Mouse (Mus musculus) heart, embryonic 12.5 days (tissue): ENCODE measurements around the gene Nat10. TPM values are rescaled to one million over a fixed set of nuclear protein-coding genes. Genes with fewer than 3 reads are reported as not detected.

ENCODE experiments used
- ATAC-seq: fragments of 200-750 bp; cut with Nextera tagmentation; 2 replicates; pipeline ENCODE4 v1.8.0; 2017; ENCODE audit warnings: moderate TSS enrichment, moderate library complexity; ENCODE audit not compliant: insufficient number of reproducible peaks, low FRiP score
- H3K27ac ChIP-seq: fragments of 300-500 bp; sonication (generic); 2 replicates; pipeline ENCODE4 v1.5.1; 2016; ENCODE audit warnings: mild to moderate bottlenecking, moderate library complexity; ENCODE audit not compliant: poor library complexity, severe bottlenecking
- H3K27me3 ChIP-seq: fragments of 300-500 bp; sonication (generic); replicated peaks from 2 replicates; pipeline ENCODE4 v1.6.1; 2016; ENCODE audit warnings: mild to moderate bottlenecking, moderate library complexity
- H3K36me3 ChIP-seq: fragments of 300-500 bp; sonication (generic); 2 replicates; pipeline ENCODE4 v1.6.1; 2016; ENCODE audit warnings: mild to moderate bottlenecking, moderate library complexity
- H3K4me1 ChIP-seq: fragments of 300-500 bp; sonication (generic); replicated peaks from 2 replicates; pipeline ENCODE4 v1.6.1; 2016; ENCODE audit warnings: mild to moderate bottlenecking
- H3K4me2 ChIP-seq: fragments of 300-500 bp; sonication (generic); 2 replicates; pipeline ENCODE4 v1.6.1; 2016; ENCODE audit warnings: mild to moderate bottlenecking, moderate library complexity
- H3K4me3 ChIP-seq: fragments of 300-500 bp; sonication (generic); 2 replicates; pipeline ENCODE4 v1.5.1; 2016; ENCODE audit warnings: mild to moderate bottlenecking
- H3K9ac ChIP-seq: fragments of 300-500 bp; sonication (generic); 2 replicates; pipeline ENCODE4 v1.6.1; 2016; ENCODE audit warnings: mild to moderate bottlenecking, moderate library complexity
- H3K9me3 ChIP-seq: fragments of 300-500 bp; sonication (generic); replicated peaks from 2 replicates; pipeline ENCODE4 v1.6.1; 2016; ENCODE audit warnings: mild to moderate bottlenecking, moderate library complexity
- WGBS: fragments of 180-500 bp; shearing (Covaris S2); methylation state at CpG from one replicate; pipeline ENCODE4 v1.1.7; 2016; 5-methylcytosine and 5-hydroxymethylcytosine counted together
- polyA plus RNA-seq: library from polyadenylated mRNA; unstranded; fragments of >200 nt; fragmentation: Nextera tagmentation; extraction: Ambion mirVana; gene quantifications from 2 replicates; pipeline ENCODE4 v1.2.1, GENCODE M21; 2016

The Nat10 gene
- polyA plus RNA-seq, 1 experiment from 2014 or later: 17.2 TPM

GRCm38 (mm10) chr2:103710849-103711248 lies 50.2 kb downstream of the Nat10 start:
- no peak for ATAC-seq
- H3K9ac ChIP-seq: no peak overlapping the region
- no peak overlapping the region for H3K4me2 ChIP-seq
- 82% methylated on average over 7 of the region's 7 CpGs for WGBS
- no peak overlapping the region for H3K27ac ChIP-seq
- H3K9me3 ChIP-seq: no peaks in the 10 kb centered on the region
- H3K4me1 ChIP-seq: peaks cover 28% of the 10 kb centered on the region
- H3K4me3 ChIP-seq: no peak overlapping the region
- no peaks in the 10 kb centered on the region for H3K27me3 ChIP-seq
- H3K36me3 ChIP-seq: peaks cover 77% of the 10 kb centered on the region

GRCm38 (mm10) chr2:103707056-103707776 lies 53.9 kb downstream of the Nat10 start:
- Histone ChIP-seq H3K27ac (peak overlapping the region; percentile 30; the same call in 1 of the 2 replicates), H3K36me3 (peaks cover 90% of the 10 kb centered on the region)
- ATAC-seq: no peak

GRCm38 (mm10) chr2:103706226-103706625 lies 54.8 kb downstream of the Nat10 start:
- Histone ChIP-seq H3K27me3 (no peaks in the 10 kb centered on the region), H3K4me2 (no peak overlapping the region), H3K36me3 (peaks cover 90% of the 10 kb centered on the region), H3K27ac (peak overlapping the region; percentile 30), H3K9ac (peak overlapping the region; percentile 31; the same call in 1 of the 2 replicates), H3K9me3 (no peaks in the 10 kb centered on the region), H3K4me1 (peaks cover 30% of the 10 kb centered on the region), H3K4me3 (no peak overlapping the region)
- 28% methylated on average over 11 of the region's 11 CpGs for WGBS
- ATAC-seq: peak; percentile 80

More at GRCm38 (mm10) chr2:103707056-103707776, 53.9 kb downstream of the Nat10 start:
- Histone ChIP-seq H3K27me3 (no peaks in the 10 kb centered on the region), H3K9ac (no peak overlapping the region), H3K4me3 (no peak overlapping the region), H3K9me3 (no peaks in the 10 kb centered on the region), H3K4me2 (no peak overlapping the region), H3K4me1 (peaks cover 30% of the 10 kb centered on the region)
- WGBS: 66% methylated on average over 6 of the region's 6 CpGs

GRCm38 (mm10) chr2:103705826-103706225 lies 55.2 kb downstream of the Nat10 start:
- Histone ChIP-seq H3K4me1 (peaks cover 30% of the 10 kb centered on the region), H3K27me3 (no peaks in the 10 kb centered on the region), H3K9me3 (no peaks in the 10 kb centered on the region), H3K27ac (peak overlapping the region; percentile 30), H3K4me2 (no peak overlapping the region), H3K9ac (peak overlapping the region; percentile 31; the same call in 1 of the 2 replicates), H3K4me3 (no peak overlapping the region), H3K36me3 (peaks cover 90% of the 10 kb centered on the region)
- peak; percentile 1; the same call in 1 of the 2 replicates for ATAC-seq
- 77% methylated on average over 4 of the region's 4 CpGs for WGBS

GRCm38 (mm10) chr2:103703865-103704264 lies 57.2 kb downstream of the Nat10 start:
- H3K27me3 ChIP-seq: no peaks in the 10 kb centered on the region
- WGBS: 62% methylated on average over 4 of the region's 4 CpGs
- no peak for ATAC-seq
- H3K4me2 ChIP-seq: no peak overlapping the region
- H3K4me1 ChIP-seq: peaks cover 37% of the 10 kb centered on the region
- H3K36me3 ChIP-seq: peaks cover 70% of the 10 kb centered on the region
- H3K27ac ChIP-seq: no peak overlapping the region
- H3K9ac ChIP-seq: no peak overlapping the region
- H3K9me3 ChIP-seq: no peaks in the 10 kb centered on the region
- H3K4me3 ChIP-seq: no peak overlapping the region

- Histone ChIP-seq H3K4me2 (no peak overlapping the region), H3K9ac (no peak overlapping the region), H3K36me3 (peaks cover 65% of the 10 kb centered on the region), H3K27ac (no peak overlapping the region), H3K4me1 (peaks cover 37% of the 10 kb centered on the region), H3K4me3 (no peak overlapping the region), H3K27me3 (no peaks in the 10 kb centered on the region), H3K9me3 (no peaks in the 10 kb centered on the region)
- 63% methylated on average over 10 of the region's 10 CpGs for WGBS
- no peak for ATAC-seq
Observed at GRCm38 (mm10) chr2:103703336-103703735, 57.7 kb downstream of the Nat10 start.

GRCm38 (mm10) chr2:103700514-103700913 lies 60.6 kb downstream of the Nat10 start:
- 0 out of 2 replicates have a peak, but pooled peaks have one; percentile 52 for ATAC-seq
- no peak overlapping the region for H3K27ac ChIP-seq
- H3K4me2 ChIP-seq: no peak overlapping the region
- no peaks in the 10 kb centered on the region for H3K27me3 ChIP-seq
- peaks cover 46% of the 10 kb centered on the region for H3K36me3 ChIP-seq
- peaks cover 19% of the 10 kb centered on the region for H3K4me1 ChIP-seq
- 77% methylated on average over 12 of the region's 12 CpGs for WGBS
- no peak overlapping the region for H3K4me3 ChIP-seq
- no peaks in the 10 kb centered on the region for H3K9me3 ChIP-seq
- no peak overlapping the region; the same call in 1 of the 2 replicates for H3K9ac ChIP-seq

- Histone ChIP-seq H3K36me3 (peaks cover 3% of the 10 kb centered on the region), H3K4me2 (no peak overlapping the region), H3K9ac (no peak overlapping the region), H3K4me1 (peaks cover 14% of the 10 kb centered on the region), H3K27ac (no peak overlapping the region), H3K27me3 (no peaks in the 10 kb centered on the region), H3K9me3 (no peaks in the 10 kb centered on the region), H3K4me3 (no peak overlapping the region)
- WGBS: 67% methylated on average over 3 of the region's 3 CpGs
- ATAC-seq: no peak
Observed at GRCm38 (mm10) chr2:103696177-103696576, 64.9 kb downstream of the Nat10 start.

GRCm38 (mm10) chr2:103694777-103695563 lies 66.1 kb downstream of the Nat10 start:
- Histone ChIP-seq H3K27me3 (no peaks in the 10 kb centered on the region), H3K36me3 (no peaks in the 10 kb centered on the region), H3K4me3 (no peak overlapping the region), H3K4me1 (peaks cover 21% of the 10 kb centered on the region), H3K4me2 (no peak overlapping the region), H3K9me3 (no peaks in the 10 kb centered on the region), H3K27ac (no peak overlapping the region), H3K9ac (no peak overlapping the region)
- no peak for ATAC-seq
- WGBS: 79% methylated on average over 4 of the region's 4 CpGs

- Histone ChIP-seq H3K4me3 (no peak overlapping the region), H3K27ac (no peak overlapping the region), H3K4me1 (peaks cover 21% of the 10 kb centered on the region)
Observed at GRCm38 (mm10) chr2:103692810-103693209, 68.3 kb downstream of the Nat10 start.

GRCm38 (mm10) chr2:103691278-103691677 lies 69.8 kb downstream of the Nat10 start:
- Histone ChIP-seq H3K27ac (no peak overlapping the region), H3K9me3 (no peaks in the 10 kb centered on the region), H3K36me3 (no peaks in the 10 kb centered on the region), H3K4me1 (peaks cover 24% of the 10 kb centered on the region), H3K4me2 (no peak overlapping the region), H3K4me3 (no peak overlapping the region), H3K27me3 (no peaks in the 10 kb centered on the region), H3K9ac (no peak overlapping the region)
- ATAC-seq: no peak
- WGBS: 81% methylated on average over 1 of the region's 1 CpGs

More at GRCm38 (mm10) chr2:103692810-103693209, 68.3 kb downstream of the Nat10 start:
- no peaks in the 10 kb centered on the region for H3K9me3 ChIP-seq
- H3K4me2 ChIP-seq: no peak overlapping the region
- 83% methylated on average over 1 of the region's 1 CpGs for WGBS
- no peaks in the 10 kb centered on the region for H3K27me3 ChIP-seq
- H3K9ac ChIP-seq: no peak overlapping the region
- H3K36me3 ChIP-seq: no peaks in the 10 kb centered on the region
- ATAC-seq: no peak
